Mouse (Mus musculus) natural killer cell, adult 2 months (primary cell): ENCODE data around the gene Dnmt1.

Experiments
- DNase-seq, 2 experiments: peaks; one replicate each; pipeline ENCODE4 v3.0.0; 2022; ENCODE audit warnings: low spot score in 2 of 2

Gene Dnmt1

DNA sequence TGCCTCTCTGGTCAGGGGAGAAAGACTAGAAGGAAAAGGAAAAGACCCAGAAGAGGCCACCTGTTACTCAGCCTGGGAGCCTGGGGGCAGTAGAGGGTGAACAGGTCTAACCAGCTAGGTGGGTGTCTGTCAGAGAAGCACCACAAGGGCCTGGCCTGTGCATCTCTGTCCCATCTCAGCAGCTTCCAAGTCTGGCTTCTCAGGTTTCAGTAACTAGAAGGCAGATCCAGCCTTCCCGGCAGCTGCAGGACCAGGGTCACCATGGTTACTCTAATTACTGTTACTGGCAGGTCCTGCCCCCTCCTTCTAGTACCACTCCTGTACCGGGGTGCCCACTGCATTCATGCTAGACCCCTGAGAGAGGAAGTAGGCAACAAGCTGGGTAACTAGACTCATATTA, 15.8 kb downstream of the Dnmt1 start:
- DNase-seq, result no peak

- no peak for DNase-seq
Observed at GRCm38 (mm10) chr9:20943396-20943795, 16.3 kb downstream of the Dnmt1 start.

- no peak for DNase-seq
Observed at GRCm38 (mm10) chr9:20923258-20923657, 36.4 kb downstream of the Dnmt1 start.

GRCm38 (mm10) chr9:20916160-20916559, 43.5 kb downstream of the Dnmt1 start:
- DNase-seq, result peak; percentile 36 to 49

GRCm38 (mm10) chr9:20909948-20910347, 49.7 kb downstream of the Dnmt1 start:
- DNase-seq, result no peak

- DNase-seq, result no peak
Observed at GRCm38 (mm10) chr9:20902174-20902491, 57.6 kb downstream of the Dnmt1 start.

DNA sequence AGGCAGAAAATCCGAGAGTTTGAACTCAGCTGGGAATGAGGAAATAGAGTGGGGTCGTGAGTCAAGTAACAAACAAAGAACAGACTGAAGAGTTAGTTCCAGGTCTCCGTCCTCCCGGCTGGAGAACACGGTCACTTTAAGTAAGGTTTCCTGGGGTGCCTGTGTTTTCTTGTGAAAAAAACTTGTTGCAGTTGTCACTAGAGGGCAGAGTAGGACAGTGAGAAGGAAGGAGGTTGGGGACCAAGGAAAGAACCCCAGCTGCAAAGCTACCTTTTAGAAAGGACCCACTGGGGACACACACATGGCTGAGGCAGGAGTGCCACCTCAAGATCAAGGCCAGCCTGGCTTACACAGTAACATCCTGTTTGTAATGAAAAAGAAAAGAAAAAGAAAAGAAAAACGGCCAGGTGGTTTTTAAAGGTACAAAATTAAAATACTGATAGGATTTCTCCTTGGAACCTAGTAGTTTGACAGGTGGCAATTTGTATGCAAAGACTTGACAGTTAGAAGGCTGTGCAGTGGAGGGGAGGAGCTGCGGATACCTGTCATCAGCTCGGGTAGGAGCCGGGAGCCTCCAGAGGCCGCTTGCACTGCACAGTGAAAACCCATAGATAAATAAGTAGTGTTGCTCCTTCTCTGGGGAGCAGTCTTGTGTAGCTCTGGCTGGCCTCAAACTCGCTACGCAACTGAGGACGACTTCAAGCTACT, 58.1 kb downstream of the Dnmt1 start:
- peak; percentile 49 to 59 for DNase-seq

DNA sequence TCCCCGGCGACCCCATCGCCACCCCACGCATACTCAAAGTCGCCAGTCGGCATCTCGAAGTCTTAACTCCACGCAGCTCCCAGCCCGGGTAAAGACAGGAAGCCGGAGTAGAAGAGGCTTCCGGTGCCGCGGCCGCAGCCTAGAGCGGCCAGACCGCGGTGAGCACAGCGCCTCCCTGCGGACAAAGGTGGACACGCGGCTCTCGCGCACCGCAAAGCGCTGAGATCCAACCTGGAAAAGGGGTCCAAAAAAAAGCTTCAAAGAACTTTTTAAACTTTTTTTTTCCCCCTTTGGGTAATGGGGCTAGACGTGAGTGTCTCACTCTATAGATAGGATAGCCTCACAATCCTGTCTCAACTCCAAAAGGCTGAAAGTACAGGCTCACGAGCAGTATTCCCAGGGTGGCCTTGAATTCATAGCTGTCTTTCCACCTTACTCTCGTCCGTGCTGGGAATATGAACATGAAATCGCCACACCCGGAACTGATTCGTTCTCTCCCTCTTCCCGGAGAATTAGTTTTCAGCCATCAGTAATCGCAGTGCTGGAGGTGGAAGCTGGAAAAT, 61.1 kb downstream of the Dnmt1 start, which contains the start of gene Eif3g:
TSS of gene Eif3g (minus strand) at position 113 of the 563 bp plus-strand sequence.
- peak; percentile 80 to 86 for DNase-seq

- DNase-seq, result no peak
Observed at GRCm38 (mm10) chr9:20897736-20898510, 61.8 kb downstream of the Dnmt1 start.

GRCm38 (mm10) chr9:20895382-20895781, 64.3 kb downstream of the Dnmt1 start:
- DNase-seq, result no peak

DNA sequence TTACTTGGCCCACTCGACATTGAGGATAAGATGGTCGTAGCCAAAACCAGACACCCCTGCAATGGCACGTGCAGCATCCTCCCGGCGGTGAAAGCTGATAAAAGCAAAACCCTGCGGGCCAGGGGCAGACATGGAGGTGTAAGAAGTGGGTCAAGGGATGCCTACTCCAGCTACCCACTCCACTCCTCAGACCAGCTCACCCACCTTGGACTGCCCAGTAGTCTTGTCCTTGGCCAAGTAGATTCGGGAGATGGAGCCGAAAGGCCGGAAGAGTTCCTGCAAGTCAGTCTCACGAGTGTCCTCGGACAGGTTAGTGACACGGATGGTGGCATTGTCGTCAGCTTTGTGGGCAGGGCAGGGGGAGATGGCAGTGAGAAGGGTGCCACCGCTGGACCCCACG, 65.1 kb downstream of the Dnmt1 start:
- no peak for DNase-seq

DNA sequence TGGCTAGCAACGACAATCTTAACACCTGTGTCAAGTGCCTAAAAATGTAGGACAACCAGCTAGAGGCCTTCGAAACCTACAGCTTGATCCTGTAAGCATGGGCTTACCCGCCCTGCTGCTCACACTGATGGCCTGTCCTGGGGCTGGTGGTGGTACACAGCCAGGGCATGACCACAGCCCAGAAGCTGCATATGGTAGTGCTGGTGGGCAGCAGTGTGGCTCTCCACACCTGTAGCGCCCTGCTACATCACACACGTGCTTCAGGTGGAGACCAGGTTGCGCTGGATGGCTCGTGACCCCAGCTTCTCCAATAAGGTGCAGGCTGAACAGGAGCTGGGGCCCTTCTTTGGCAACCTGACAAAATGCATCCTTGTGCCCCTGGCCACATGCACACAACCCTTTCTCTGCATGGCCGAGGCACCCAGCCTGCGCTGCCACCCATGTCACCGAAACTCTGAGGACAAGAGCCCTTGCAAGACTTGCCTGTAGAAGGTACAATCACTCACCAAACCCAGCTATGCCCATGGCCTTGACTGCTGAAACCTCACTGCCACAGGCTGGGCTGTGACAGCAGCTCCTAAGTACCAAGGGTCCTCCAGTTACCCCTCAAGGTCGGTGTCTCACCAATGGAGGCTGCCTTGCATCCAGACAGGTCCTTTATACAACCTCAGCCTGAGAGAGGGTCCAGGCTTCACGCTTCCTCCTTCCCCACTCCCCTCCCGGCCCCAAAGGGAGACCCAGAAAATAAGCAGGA, 65.9 kb downstream of the Dnmt1 start:
- no peak for DNase-seq

DNA sequence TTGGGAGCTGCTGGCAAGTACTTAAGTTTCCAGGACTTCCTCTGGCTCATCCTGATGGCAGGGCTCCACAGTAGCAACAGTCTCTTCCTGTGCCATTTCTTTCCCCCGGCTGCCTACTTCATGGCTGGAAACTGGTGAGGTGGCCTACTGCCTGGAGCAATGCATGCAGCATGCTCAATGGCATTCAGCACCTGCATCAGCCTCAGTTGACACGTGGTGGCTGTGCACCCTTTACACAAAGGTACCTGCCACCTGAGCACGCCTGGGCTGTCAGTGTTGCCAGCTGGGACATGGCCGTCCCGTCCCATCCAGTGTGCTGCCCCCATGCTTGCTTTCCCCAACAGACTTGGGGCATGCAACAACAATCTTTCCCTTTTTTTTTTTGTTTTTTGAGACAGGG, 66.6 kb downstream of the Dnmt1 start:
- no peak for DNase-seq

DNA sequence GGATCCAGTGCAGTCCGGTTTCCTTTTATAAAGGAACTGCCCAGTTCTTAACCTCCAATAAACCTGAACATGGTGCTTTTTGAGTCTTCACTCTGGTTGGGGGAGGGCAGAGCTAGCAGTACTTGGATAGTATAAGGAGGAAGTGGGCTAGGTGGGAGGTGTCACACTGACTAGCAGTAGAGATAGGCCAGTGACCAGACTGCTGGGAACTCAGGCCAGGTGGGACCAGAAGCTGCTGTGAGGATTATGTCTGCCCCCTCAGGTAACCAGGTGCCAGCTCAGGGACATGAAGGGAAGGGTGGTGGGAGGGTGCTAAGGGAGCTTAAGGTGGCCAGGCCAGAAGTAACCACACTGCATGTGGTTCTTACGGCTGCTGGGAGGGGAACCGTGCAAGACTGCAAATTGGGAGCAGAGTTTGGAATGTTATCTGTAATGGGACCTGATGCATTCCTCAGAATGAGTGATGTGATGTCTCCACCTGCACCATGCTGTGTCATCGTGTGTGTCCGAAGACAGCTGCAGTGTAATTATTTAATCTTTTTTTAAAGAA, 67.5 kb downstream of the Dnmt1 start:
- no peak for DNase-seq

DNA sequence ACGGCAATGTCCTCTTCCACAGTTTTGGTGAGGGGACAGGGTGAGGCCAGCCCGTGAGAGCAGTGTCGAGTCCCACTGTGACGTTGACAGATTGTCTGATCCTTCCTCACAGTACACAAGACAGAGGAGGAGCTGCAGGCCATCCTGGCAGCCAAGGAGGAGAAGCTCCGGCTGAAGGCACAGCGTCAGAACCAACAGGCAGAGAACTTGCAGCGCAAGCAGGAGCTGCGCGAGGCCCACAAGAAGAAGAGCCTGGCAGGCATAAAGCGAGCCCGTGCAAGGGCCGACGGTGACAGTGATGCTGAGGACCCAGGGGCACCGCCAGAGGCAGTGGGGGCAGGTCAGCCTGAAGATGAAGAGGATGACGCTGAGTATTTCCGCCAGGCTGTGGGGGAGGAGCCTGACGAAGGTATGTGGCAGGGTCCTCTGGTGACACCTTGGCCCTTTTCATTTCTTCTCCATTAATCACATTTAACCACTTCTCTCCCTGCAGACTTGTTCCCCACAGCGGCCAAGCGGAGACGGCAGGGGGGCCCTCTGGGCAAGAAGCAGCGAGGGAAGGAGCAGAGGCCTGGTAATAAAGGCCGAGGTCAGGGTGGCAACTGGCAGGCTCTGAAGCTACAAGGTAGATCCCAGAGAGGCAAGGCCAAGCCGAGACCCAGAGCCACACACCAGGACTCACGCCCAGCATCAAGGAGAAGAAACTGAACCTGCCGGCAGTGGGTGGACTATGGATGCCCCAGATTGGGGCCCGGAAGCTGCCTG, 68.2 kb downstream of the Dnmt1 start:
- no peak for DNase-seq

GRCm38 (mm10) chr9:20890411-20890810, 69.3 kb downstream of the Dnmt1 start:
- DNase-seq, result no peak

- peak in 1 of 2 experiments; percentile 32 for DNase-seq
Observed at GRCm38 (mm10) chr9:20889185-20890141, 70.2 kb downstream of the Dnmt1 start.

DNA sequence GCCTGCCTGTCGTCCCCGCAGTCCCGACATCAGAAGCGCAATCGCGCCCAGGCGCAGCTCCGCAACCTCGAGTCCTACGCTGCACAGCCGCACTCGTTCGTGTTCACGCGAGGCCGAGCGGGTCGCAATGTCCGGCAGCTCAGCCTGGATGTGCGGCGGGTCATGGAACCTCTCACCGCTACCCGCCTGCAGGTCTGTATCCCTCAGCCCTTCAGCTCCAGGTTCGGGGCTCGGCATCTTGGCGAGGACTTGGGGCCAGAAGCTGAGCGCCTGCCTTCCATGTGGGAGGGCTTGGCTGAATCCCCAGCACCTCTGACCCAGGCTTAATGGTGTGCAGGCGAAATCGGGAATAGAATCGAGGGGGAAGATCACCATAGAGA, 71.3 kb downstream of the Dnmt1 start:
- no peak for DNase-seq

DNA sequence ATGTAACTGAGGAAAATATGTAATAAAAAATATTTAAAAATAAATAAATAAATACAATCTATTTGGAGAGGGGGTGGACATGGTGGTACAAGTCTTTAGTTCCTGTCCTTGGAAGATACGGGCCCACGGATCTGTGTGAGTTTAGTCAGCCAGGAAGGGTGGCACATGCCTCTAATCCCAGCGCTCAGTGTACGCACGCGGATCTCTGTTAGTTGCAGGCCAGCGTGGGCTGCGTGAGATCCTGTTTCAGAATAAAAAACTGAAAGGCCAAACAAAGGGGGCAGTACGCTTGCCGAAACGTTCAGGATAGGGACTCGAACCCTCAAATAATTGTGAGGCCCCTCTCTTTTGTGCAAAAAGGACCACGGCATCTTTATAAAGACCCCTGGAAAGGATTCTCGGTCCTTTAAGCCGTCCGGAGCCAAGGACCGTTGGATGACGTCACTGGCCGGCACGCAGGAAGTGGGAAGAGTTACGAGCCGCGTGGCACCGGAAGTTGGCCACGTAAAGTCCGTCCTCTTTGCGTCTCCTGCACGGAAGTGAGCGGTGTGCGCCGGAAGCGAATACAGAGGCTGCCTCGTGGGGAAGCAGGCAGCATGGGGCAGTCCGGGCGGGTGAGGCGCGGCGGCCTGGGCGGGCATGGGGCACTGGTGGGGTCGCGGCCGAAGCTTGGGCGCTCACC, 71.8 kb downstream of the Dnmt1 start, which contains the start of gene Ppan:
TSS of gene Ppan (plus strand) at position 472 of the 682 bp plus-strand sequence.
- DNase-seq, result peak; percentile 91 to 93
